Mouse (Mus musculus) small intestine, adult 2 months (tissue): ENCODE measurements around the gene Fga.

Source experiments
- CTCF ChIP-seq: fragments of 200-500 bp; IDR thresholded peaks from 2 replicates; pipeline ENCODE4 v1.5.1; 2012; ENCODE audit warnings: low read depth, mild to moderate bottlenecking, control low read depth, inconsistent platforms, low read length, moderate library complexity, mixed read lengths; ENCODE audit not compliant: insufficient replicate concordance, insufficient read length; ENCODE audit errors: extremely low read depth
- POLR2A ChIP-seq: fragments of 200-500 bp; IDR thresholded peaks from 2 replicates; pipeline ENCODE4 v1.6.1; 2012; ENCODE audit warnings: low read depth, mild to moderate bottlenecking, control low read depth, inconsistent platforms, low read length, moderate library complexity

- no peak for TF ChIP-seq CTCF
- TF ChIP-seq POLR2A, result no peak
These were observed 9.6 kb upstream of the Fga start for GRCm38 (mm10) chr3:83016236-83016635.
